Mouse (Mus musculus): ENCODE measurements around the gene Slc35g3.
A peak's percentile ranks its signal among the peaks of the same experiment; 100 is the strongest.

DNA sequence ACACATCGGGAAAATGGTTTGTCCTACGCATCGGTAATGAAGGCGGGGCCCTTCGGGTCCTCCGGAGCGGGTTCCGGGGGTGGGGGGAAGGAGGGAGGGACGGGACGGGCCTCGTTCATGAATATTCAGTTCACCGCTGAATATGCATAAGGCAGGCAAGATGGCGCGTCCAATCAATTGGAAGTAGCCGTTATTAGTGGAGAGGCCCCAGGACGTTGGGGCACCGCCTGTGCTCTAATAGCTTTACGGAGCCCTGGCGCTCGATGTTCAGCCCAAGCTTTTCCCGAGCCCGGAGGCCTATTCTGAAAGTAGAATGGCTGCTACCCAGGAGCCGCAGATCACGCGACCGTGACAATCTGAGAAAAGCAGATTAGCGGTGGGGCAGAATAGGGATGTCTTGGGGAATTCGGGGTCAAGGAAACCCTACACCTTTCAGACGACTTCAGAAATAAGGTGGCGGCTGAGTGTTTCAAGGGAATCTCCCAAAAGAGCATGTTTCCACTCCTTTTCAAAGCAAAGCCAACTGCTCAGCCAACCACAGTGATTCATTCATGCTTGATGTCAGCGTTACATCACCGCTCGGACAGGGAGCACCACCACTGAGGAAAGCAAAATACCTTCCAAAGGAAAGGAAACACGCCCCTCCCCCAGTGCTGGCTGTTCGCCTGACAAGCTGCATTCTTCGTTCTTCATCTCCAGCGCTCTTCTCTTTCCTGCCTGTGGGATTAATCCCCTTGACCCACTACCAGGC, 2.6 kb downstream of the Slc35g3 start:
- TF ChIP-seq POLR2A (IDR thresholded peaks at IDR 0.05; ENCODE audit: borderline replicate concordance, low read depth, low read length) (peak; percentile 84; the same call in 1 of the 2 replicates), CTCF (IDR thresholded peaks at IDR 0.05; ENCODE audit: low read depth, low read length) (no peak)

Data from bone marrow macrophage, adult 2 months (primary cell).